Mouse (Mus musculus) MEL (cell line): ENCODE measurements around the gene Igfbp3. TPM values are rescaled to one million over a fixed set of nuclear protein-coding genes. Genes with fewer than 3 reads are reported as not detected.

Experiments used
- DNase-seq: peaks from one replicate; pipeline ENCODE4 v3.0.0; 2011; ENCODE audit warnings: low read depth, low spot score
- H3K27ac ChIP-seq: 2 replicates; pipeline ENCODE4 v1.5.1; 2012; ENCODE audit warnings: low read depth, mild to moderate bottlenecking, control low read depth, low read length, moderate library complexity; ENCODE audit not compliant: control insufficient read depth
- H3K27me3 ChIP-seq, 2 experiments: fragments of 150-350 bp in 1 of 2; sonication (generic) in 1 of 2; 2 replicates each; pipeline ENCODE4 v1.6.1; 2012; ENCODE audit warnings: low read length in 2 of 2, mild to moderate bottlenecking in 2 of 2, improper control_type of control experiment in 1 of 2, moderate library complexity in 1 of 2; ENCODE audit not compliant: insufficient read depth in 2 of 2, control insufficient read depth in 1 of 2
- H3K36me3 ChIP-seq, 2 experiments: 2 replicates each; pipeline ENCODE4 v1.6.1; 2012 to 2014; ENCODE audit warnings: low read length in 2 of 2, improper control_type of control experiment in 1 of 2, inconsistent platforms in 1 of 2, mild to moderate bottlenecking in 1 of 2; ENCODE audit not compliant: insufficient read depth in 2 of 2, control insufficient read depth in 1 of 2
- H3K4me1 ChIP-seq, 2 experiments: fragments of 150-350 bp in 1 of 2; sonication (generic) in 1 of 2; 2 replicates each; pipeline ENCODE4 v1.6.1; 2012; ENCODE audit warnings: low read length in 2 of 2, improper control_type of control experiment in 1 of 2, mild to moderate bottlenecking in 1 of 2; ENCODE audit not compliant: insufficient read depth in 2 of 2, control insufficient read depth in 1 of 2
- H3K4me3 ChIP-seq, 2 experiments: fragments of 150-350 bp in 1 of 2; sonication (generic) in 1 of 2; 2 replicates each; pipeline ENCODE4 v1.5.1; 2012; ENCODE audit warnings: low read depth in 2 of 2, low read length in 2 of 2, mild to moderate bottlenecking in 2 of 2, moderate library complexity in 2 of 2, control low read depth in 1 of 2, improper control_type of control experiment in 1 of 2; ENCODE audit not compliant: control insufficient read depth in 1 of 2, insufficient read depth in 1 of 2
- H3K79me2 ChIP-seq: 2 replicates; pipeline ENCODE4 v1.6.1; 2012; ENCODE audit warnings: mild to moderate bottlenecking, low read length, moderate library complexity; ENCODE audit not compliant: control insufficient read depth, poor library complexity, insufficient read depth
- H3K9ac ChIP-seq: 2 replicates; pipeline ENCODE4 v1.6.1; 2012; ENCODE audit warnings: low read depth, mild to moderate bottlenecking, control low read depth, low read length, moderate library complexity; ENCODE audit not compliant: control insufficient read depth, poor library complexity, severe bottlenecking
- H3K9me3 ChIP-seq: fragments of 150-350 bp; sonication (generic); replicated peaks from 2 replicates; pipeline ENCODE4 v1.6.1; 2012; ENCODE audit warnings: mild to moderate bottlenecking, low read length, improper control_type of control experiment, moderate library complexity; ENCODE audit not compliant: insufficient read depth
- CHD2 ChIP-seq: IDR thresholded peaks from 2 replicates; pipeline ENCODE4 v1.6.1; 2011; ENCODE audit warnings: low read length, improper control_type of control experiment
- CTCF ChIP-seq, 3 experiments: IDR thresholded peaks in 2 of 3; conservative IDR thresholded peaks in 1 of 3; 2 replicates each; pipeline ENCODE4 v1.5.1; 2011 to 2012; ENCODE audit warnings: low read length in 3 of 3, low read depth in 2 of 3, mild to moderate bottlenecking in 2 of 3, improper control_type of control experiment in 1 of 3, inconsistent platforms in 1 of 3, mixed read lengths in 1 of 3, moderate library complexity in 1 of 3; ENCODE audit not compliant: control insufficient read depth in 1 of 3, insufficient read depth in 1 of 3, poor library complexity in 1 of 3, severe bottlenecking in 1 of 3
- HCFC1 ChIP-seq: IDR thresholded peaks from 2 replicates; pipeline ENCODE4 v1.6.1; 2012; ENCODE audit warnings: low read depth, mild to moderate bottlenecking, inconsistent platforms, low read length, improper control_type of control experiment, moderate library complexity
- JUND ChIP-seq: IDR thresholded peaks from 2 replicates; pipeline ENCODE4 v1.6.1; 2011; ENCODE audit warnings: low read depth, mild to moderate bottlenecking, improper control_type of control experiment, low read length
- KAT2A ChIP-seq: conservative IDR thresholded peaks from 2 replicates; pipeline ENCODE4 v1.6.1; 2012; ENCODE audit warnings: low read depth, low read length, improper control_type of control experiment, inconsistent platforms
- MAX ChIP-seq: IDR thresholded peaks from 2 replicates; pipeline ENCODE4 v1.6.1; 2011; ENCODE audit warnings: low read length, improper control_type of control experiment
- MEF2A ChIP-seq: IDR thresholded peaks from 2 replicates; pipeline ENCODE4 v1.6.1; 2014; ENCODE audit warnings: low read depth, mild to moderate bottlenecking, inconsistent platforms, low read length, improper control_type of control experiment; ENCODE audit not compliant: poor library complexity, insufficient replicate concordance, severe bottlenecking; ENCODE audit errors: extremely low read depth
- MXI1 ChIP-seq: IDR thresholded peaks from 2 replicates; pipeline ENCODE4 v1.6.1; 2011; ENCODE audit warnings: mild to moderate bottlenecking, low read depth, low read length, improper control_type of control experiment
- MYB ChIP-seq: IDR thresholded peaks from 2 replicates; pipeline ENCODE4 v1.6.1; 2011; ENCODE audit warnings: mild to moderate bottlenecking, low read depth, low read length, improper control_type of control experiment
- NRF1 ChIP-seq: IDR thresholded peaks from 2 replicates; pipeline ENCODE4 v1.6.1; 2014; ENCODE audit warnings: low read depth, mild to moderate bottlenecking, inconsistent platforms, low read length, improper control_type of control experiment, moderate library complexity; ENCODE audit not compliant: poor library complexity, insufficient read depth, severe bottlenecking
- POLR2A ChIP-seq, 2 experiments: IDR thresholded peaks; 2 replicates each; pipeline ENCODE4 v1.6.1; 2011 to 2012; ENCODE audit warnings: low read length in 2 of 2, mild to moderate bottlenecking in 2 of 2, control low read depth in 1 of 2, improper control_type of control experiment in 1 of 2, low read depth in 1 of 2, moderate library complexity in 1 of 2; ENCODE audit not compliant: control insufficient read depth in 1 of 2, insufficient read depth in 1 of 2, poor library complexity in 1 of 2
- SIN3A ChIP-seq: IDR thresholded peaks from 2 replicates; pipeline ENCODE4 v1.6.1; 2012; ENCODE audit warnings: low read length, improper control_type of control experiment, inconsistent platforms
- TCF12 ChIP-seq: IDR thresholded peaks from 2 replicates; pipeline ENCODE4 v1.6.1; 2014; ENCODE audit warnings: low read depth, mild to moderate bottlenecking, inconsistent platforms, low read length, improper control_type of control experiment, moderate library complexity
- USF2 ChIP-seq, 2 experiments: IDR thresholded peaks; 2 replicates each; pipeline ENCODE4 v1.6.1; 2011 to 2012; ENCODE audit warnings: improper control_type of control experiment in 2 of 2, low read length in 2 of 2, borderline replicate concordance in 1 of 2, inconsistent platforms in 1 of 2, low read depth in 1 of 2, mild to moderate bottlenecking in 1 of 2; ENCODE audit not compliant: insufficient read depth in 1 of 2
- ZMIZ1 ChIP-seq: IDR thresholded peaks from 2 replicates; pipeline ENCODE4 v1.6.1; 2012; ENCODE audit warnings: low read depth, mild to moderate bottlenecking, inconsistent platforms, low read length, improper control_type of control experiment, moderate library complexity
- ZNF384 ChIP-seq: IDR thresholded peaks from 2 replicates; pipeline ENCODE4 v1.6.1; 2012; ENCODE audit warnings: low read depth, mild to moderate bottlenecking, inconsistent platforms, low read length, improper control_type of control experiment
- polyA plus RNA-seq, 2 experiments: library from polyadenylated mRNA; stranded (reverse) in 1 of 2; unstranded in 1 of 2; fragments of >175 nt in 1 of 2; fragments of >200 nt in 1 of 2; gene quantifications; 2 replicates each; pipeline versions ENCODE4 v1.2.1 to v1.2.4; 2012; ENCODE audit warnings: low replicate concordance in 2 of 2, low read depth in 1 of 2; ENCODE audit not compliant: insufficient read length in 2 of 2, insufficient read depth in 1 of 2, missing spikeins in 1 of 2
- total RNA-seq: library from RNA; depleted of rRNA; stranded (reverse); fragments of 300-350 nt; gene quantifications from 2 replicates; pipeline ENCODE4 v1.2.3, GENCODE M21; 2012

Igfbp3 gene
- total and polyA plus RNA-seq, 3 experiments = not detected

GRCm38 (mm10) chr11:7184420-7184819 lies 29.3 kb downstream of the Igfbp3 start:
- Histone ChIP-seq H3K27me3 (no peaks in the 10 kb centered on the region), H3K79me2 (no peaks in the 10 kb centered on the region), H3K9ac (no peak overlapping the region), H3K4me3 (no peak overlapping the region), H3K4me1 (no peaks in the 10 kb centered on the region), H3K36me3 (no peaks in the 10 kb centered on the region), H3K27ac (no peak overlapping the region), H3K9me3 (no peaks in the 10 kb centered on the region)
- TF ChIP-seq MEF2A (no peak), SIN3A (no peak)
- DNase-seq = no peak

GRCm38 (mm10) chr11:7182409-7183042 lies 31.2 kb downstream of the Igfbp3 start:
- Histone ChIP-seq H3K9ac (no peak overlapping the region), H3K9me3 (no peaks in the 10 kb centered on the region), H3K4me3 (no peak overlapping the region), H3K4me1 (no peaks in the 10 kb centered on the region), H3K79me2 (no peaks in the 10 kb centered on the region), H3K36me3 (no peaks in the 10 kb centered on the region), H3K27me3 (no peaks in the 10 kb centered on the region), H3K27ac (no peak overlapping the region)
- TF ChIP-seq CTCF (IDR thresholded peaks at IDR 0.05 in 2 of 3, conservative IDR thresholded peaks at IDR 0.05 in 1 of 3; ENCODE audit: control insufficient read depth in 1 of 3, insufficient read depth in 1 of 3, low read depth in 2 of 3, low read length in 3 of 3, poor library complexity in 1 of 3, severe bottlenecking in 1 of 3) (no peak), ZMIZ1 (no peak), KAT2A (no peak), JUND (no peak)
- DNase-seq = no peak

- no peaks in the 10 kb centered on the region for H3K79me2 ChIP-seq
- no peaks in the 10 kb centered on the region for H3K27me3 ChIP-seq
- no peaks in the 10 kb centered on the region for H3K9me3 ChIP-seq
- H3K4me3 ChIP-seq = no peak overlapping the region
- no peak overlapping the region for H3K27ac ChIP-seq
- DNase-seq = no peak
- H3K9ac ChIP-seq = no peak overlapping the region
- H3K4me1 ChIP-seq = no peaks in the 10 kb centered on the region
- TF ChIP-seq ZNF384 (no peak), NRF1 (no peak), KAT2A (no peak), USF2 (IDR thresholded peaks at IDR 0.05; ENCODE audit: borderline replicate concordance in 1 of 2, insufficient read depth in 1 of 2, low read depth in 1 of 2, low read length in 2 of 2) (no peak), HCFC1 (no peak), MEF2A (no peak), CHD2 (no peak), MXI1 (no peak), TCF12 (no peak), SIN3A (no peak), MAX (no peak), POLR2A (IDR thresholded peaks at IDR 0.05; ENCODE audit: control insufficient read depth in 1 of 2, insufficient read depth in 1 of 2, low read depth in 1 of 2, low read length in 2 of 2, poor library complexity in 1 of 2) (no peak), MYB (no peak)
- H3K36me3 ChIP-seq = no peaks in the 10 kb centered on the region
These were observed 34.4 kb downstream of the Igfbp3 start for GRCm38 (mm10) chr11:7179276-7179675.
